Mouse (Mus musculus) embryonic facial prominence, embryonic 14.5 days (tissue): ENCODE data around the gene Rag1. TPM values are rescaled to one million over a fixed set of nuclear protein-coding genes. Genes with fewer than 3 reads are reported as not detected.

Experiments used
- ATAC-seq: fragments of 200-750 bp; cut with Nextera tagmentation; 2 replicates; pipeline ENCODE4 v1.8.0; 2017; ENCODE audit warnings: low read depth, moderate number of reproducible peaks, moderate TSS enrichment
- DNase-seq: peaks from one replicate; pipeline ENCODE4 v3.0.0-alpha.2; 2015; ENCODE audit warnings: low spot score
- H3K27ac ChIP-seq: fragments of 300-500 bp; sonication (generic); replicated peaks from 2 replicates; pipeline ENCODE4 v1.5.1; 2014; ENCODE audit warnings: low read depth, mild to moderate bottlenecking, low read length, moderate library complexity
- H3K27me3 ChIP-seq: fragments of 300-500 bp; sonication (generic); replicated peaks from 2 replicates; pipeline ENCODE4 v1.6.1; 2014; ENCODE audit warnings: low read length; ENCODE audit not compliant: control insufficient read depth, insufficient read depth
- H3K36me3 ChIP-seq: fragments of 300-500 bp; sonication (generic); 2 replicates; pipeline ENCODE4 v1.6.1; 2014; ENCODE audit warnings: low read length, mixed read lengths; ENCODE audit not compliant: control insufficient read depth, insufficient read depth
- H3K4me1 ChIP-seq: fragments of 300-500 bp; sonication (generic); 2 replicates; pipeline ENCODE4 v1.6.1; 2014; ENCODE audit warnings: antibody characterized with exemption, low read length; ENCODE audit not compliant: control insufficient read depth, insufficient read depth
- H3K4me2 ChIP-seq: fragments of 300-500 bp; sonication (generic); 2 replicates; pipeline ENCODE4 v1.6.1; 2014; ENCODE audit warnings: low read depth, mild to moderate bottlenecking, low read length, moderate library complexity, mixed read lengths
- H3K4me3 ChIP-seq: fragments of 300-500 bp; sonication (generic); 2 replicates; pipeline ENCODE4 v1.5.1; 2014; ENCODE audit warnings: low read depth, mild to moderate bottlenecking, low read length
- H3K9ac ChIP-seq: fragments of 300-500 bp; sonication (generic); 2 replicates; pipeline ENCODE4 v1.6.1; 2014; ENCODE audit warnings: low read depth, mild to moderate bottlenecking, low read length, moderate library complexity, mixed read lengths
- H3K9me3 ChIP-seq: fragments of 300-500 bp; sonication (generic); 2 replicates; pipeline ENCODE4 v1.6.1; 2016; ENCODE audit warnings: low read length; ENCODE audit not compliant: control insufficient read depth
- WGBS: fragments of 180-500 bp; shearing (Covaris S2); extraction: QIAGEN DNeasy Blood & Tissue Kit; methylation state at CpG from one replicate; pipeline ENCODE4 v1.1.7; 2014; 5-methylcytosine and 5-hydroxymethylcytosine counted together
- polyA plus RNA-seq: library from polyadenylated mRNA; unstranded; fragments of >200 nt; fragmentation: Nextera tagmentation; extraction: Ambion mirVana; gene quantifications from 2 replicates; pipeline ENCODE4 v1.2.1, GENCODE M21; 2014

The Rag1 gene
- polyA plus RNA-seq, 1 experiment from 2014 or later, result 0.33 TPM

DNA sequence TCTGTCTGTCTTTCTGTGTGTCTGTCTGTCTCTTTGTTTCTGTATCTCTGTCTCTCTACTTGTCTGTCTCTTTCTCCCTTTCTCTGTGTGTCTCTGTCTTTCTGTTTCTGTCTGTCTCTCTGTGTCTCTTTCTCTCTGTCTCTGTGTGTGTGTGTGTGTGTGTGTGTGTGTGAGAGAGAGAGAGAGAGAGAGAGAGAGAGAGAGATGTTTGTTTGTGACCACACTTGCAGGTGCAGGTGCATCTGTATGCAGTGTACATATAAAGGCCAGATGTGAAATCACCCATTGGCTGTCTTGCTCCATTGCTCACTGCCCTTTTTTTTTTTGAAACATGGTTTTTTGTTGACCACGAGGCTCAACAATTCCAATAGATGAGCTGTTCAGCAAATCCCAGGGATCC, 1.1 kb upstream of the Rag1 start:
- 69% methylated on average over 1 of the region's 1 CpGs for WGBS
- ATAC-seq, result no peak

DNA sequence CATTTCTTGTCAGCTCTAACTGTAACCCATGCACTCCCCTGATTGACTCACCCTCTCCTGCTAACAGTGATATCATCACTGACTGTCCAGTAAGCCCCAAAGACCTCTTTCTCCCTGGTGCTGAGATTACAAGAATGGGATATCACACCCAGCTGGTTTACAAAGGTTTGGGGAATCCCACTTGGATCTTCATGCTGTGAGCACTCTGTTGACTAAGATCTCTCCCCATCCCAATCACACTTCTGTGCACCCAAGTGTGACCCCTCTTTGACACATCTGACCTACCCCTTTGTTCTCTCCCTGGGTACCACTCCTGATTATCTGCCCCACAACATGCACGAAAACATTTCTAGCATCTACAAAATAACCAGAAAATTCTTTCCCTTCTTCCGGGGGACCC, 940 bp downstream of the Rag1 start:
- no peak overlapping the region for H3K4me3 ChIP-seq
- DNase-seq (no peak), ATAC-seq (no peak)
- peaks cover 9% of the 10 kb centered on the region; the same call in 1 of the 2 replicates for H3K4me1 ChIP-seq
- no peak overlapping the region for H3K9ac ChIP-seq
- no peak overlapping the region for H3K4me2 ChIP-seq
- no peaks in the 10 kb centered on the region for H3K27me3 ChIP-seq
- no peaks in the 10 kb centered on the region for H3K9me3 ChIP-seq
- H3K36me3 ChIP-seq, result no peaks in the 10 kb centered on the region
- peak overlapping the region; percentile 77; the same call in 1 of the 2 replicates for H3K27ac ChIP-seq
- WGBS, result 59% methylated on average over 2 of the region's 2 CpGs

More for the DNA sequence above, 1.1 kb upstream of the Rag1 start:
- H3K36me3 ChIP-seq, result no peaks in the 10 kb centered on the region
- H3K9ac ChIP-seq, result no peak overlapping the region
- H3K27ac ChIP-seq, result no peak overlapping the region
- H3K4me2 ChIP-seq, result no peak overlapping the region
- no peak for DNase-seq
- no peaks in the 10 kb centered on the region for H3K27me3 ChIP-seq
- no peaks in the 10 kb centered on the region for H3K9me3 ChIP-seq
- peaks cover 9% of the 10 kb centered on the region; the same call in 1 of the 2 replicates for H3K4me1 ChIP-seq
- no peak overlapping the region for H3K4me3 ChIP-seq

DNA sequence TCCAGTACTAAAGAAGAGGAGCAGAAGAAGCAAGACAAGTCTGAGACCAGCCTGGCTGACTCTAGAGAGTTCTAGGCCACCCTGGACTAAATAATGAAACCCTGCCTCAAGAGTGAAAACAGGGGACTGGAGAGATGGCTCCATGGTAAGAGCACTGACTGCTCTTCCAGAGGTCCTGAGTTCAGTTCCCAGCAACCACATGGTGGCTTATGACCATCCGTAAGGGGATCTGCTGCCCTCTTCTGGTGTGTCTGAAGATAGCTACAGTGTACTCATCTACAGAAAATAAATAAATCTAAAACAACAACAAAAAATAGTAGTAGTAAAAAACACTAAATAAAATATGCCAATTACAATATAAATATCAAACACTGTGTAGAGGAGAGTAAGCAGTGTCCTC, 3.5 kb downstream of the Rag1 start:
- Histone ChIP-seq H3K9ac (no peak overlapping the region), H3K4me1 (peaks cover 9% of the 10 kb centered on the region; the same call in 1 of the 2 replicates), H3K4me3 (no peak overlapping the region), H3K27me3 (no peaks in the 10 kb centered on the region), H3K27ac (no peak overlapping the region), H3K4me2 (no peak overlapping the region), H3K9me3 (no peaks in the 10 kb centered on the region), H3K36me3 (no peaks in the 10 kb centered on the region)
- ATAC-seq (no peak), DNase-seq (no peak)
- 100% methylated on average over 1 of the region's 1 CpGs for WGBS

DNA sequence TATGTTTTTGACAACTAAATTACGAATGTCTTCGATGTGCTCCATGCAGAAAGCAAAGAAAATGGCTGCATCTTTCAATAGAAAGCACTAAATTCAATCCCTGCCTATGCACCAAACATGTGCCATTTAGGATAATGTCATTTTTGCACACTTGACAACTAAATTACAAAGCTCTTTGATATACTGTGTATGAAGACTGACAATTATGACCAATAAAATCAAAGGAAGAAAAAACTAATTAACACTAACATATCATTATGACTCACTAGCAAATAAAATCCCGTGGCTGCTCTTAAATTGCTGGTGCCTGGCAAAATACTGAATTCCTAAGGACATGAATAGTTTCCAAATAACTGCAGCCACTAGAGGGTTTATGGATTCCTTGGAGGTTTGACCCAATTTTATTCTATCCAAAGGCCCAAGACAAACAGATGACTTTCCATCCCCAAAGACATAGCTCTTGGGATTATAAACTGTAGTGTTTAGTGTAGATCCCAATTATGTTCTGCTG, 9.4 kb downstream of the Rag1 start:
- WGBS, result 68% methylated on average over 3 of the region's 3 CpGs
- no peak for ATAC-seq

DNA sequence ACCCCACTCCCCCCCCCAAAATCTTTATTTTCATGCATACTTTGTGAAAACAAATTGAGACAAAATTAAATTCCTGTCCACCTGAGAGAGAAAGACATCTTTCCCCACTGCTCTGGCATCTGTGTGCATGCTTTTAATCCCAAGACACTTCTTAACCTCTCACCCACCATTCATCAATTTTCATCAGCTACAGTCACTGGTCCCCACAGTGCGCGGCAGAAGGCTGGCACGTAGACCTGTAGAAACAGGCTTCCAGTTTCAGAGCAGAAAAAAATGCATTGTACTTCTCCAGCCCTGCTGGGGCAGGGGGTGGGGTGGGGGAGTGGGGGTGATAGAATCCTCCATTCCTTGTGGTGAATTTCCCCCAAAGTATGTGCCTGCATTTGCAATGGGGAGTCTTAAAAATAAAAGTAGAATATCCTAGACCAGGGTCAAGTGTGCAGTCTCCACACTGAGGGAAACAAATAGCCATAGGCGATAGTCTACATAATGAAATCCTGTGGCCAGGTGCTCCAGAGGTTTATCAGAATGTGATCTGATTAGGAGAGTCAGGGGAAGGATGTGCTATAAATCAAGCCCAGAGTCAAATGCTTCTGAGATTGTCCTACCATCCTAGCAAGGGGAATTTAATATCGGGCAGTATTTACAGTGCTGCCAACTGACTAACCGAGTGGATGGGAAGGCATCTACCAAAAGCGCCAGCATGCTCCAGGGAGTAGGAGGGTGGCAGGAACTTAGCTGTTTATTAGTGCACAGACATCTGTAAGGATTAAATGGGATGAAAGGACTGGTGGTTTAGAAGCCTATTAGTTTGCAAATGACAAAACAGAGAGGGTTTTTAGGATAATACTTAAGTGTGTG, 10.1 kb downstream of the Rag1 start:
- H3K4me1 ChIP-seq, result peaks cover 6% of the 10 kb centered on the region; the same call in 1 of the 2 replicates
- H3K4me2 ChIP-seq, result no peak overlapping the region
- WGBS, result 44% methylated on average over 7 of the region's 7 CpGs
- H3K4me3 ChIP-seq, result no peak overlapping the region
- ATAC-seq (no peak), DNase-seq (no peak)
- H3K9ac ChIP-seq, result no peak overlapping the region
- no peaks in the 10 kb centered on the region for H3K36me3 ChIP-seq
- no peaks in the 10 kb centered on the region for H3K9me3 ChIP-seq
- H3K27ac ChIP-seq, result no peak overlapping the region
- no peaks in the 10 kb centered on the region for H3K27me3 ChIP-seq

More for the DNA sequence above, 9.4 kb downstream of the Rag1 start:
- Histone ChIP-seq H3K27me3 (no peaks in the 10 kb centered on the region), H3K4me3 (no peak overlapping the region), H3K9ac (no peak overlapping the region), H3K4me2 (no peak overlapping the region), H3K27ac (no peak overlapping the region), H3K4me1 (peaks cover 6% of the 10 kb centered on the region; the same call in 1 of the 2 replicates), H3K36me3 (no peaks in the 10 kb centered on the region), H3K9me3 (no peaks in the 10 kb centered on the region)
- peak; percentile 24 for DNase-seq

- Histone ChIP-seq H3K4me3 (peak overlapping the region; percentile 71), H3K9me3 (no peaks in the 10 kb centered on the region), H3K4me1 (0 out of 2 replicates have a peak, but pooled peaks cover 10% of the 10 kb centered on the region), H3K4me2 (peak overlapping the region; percentile 61), H3K9ac (peak overlapping the region; percentile 74), H3K27ac (peak overlapping the region; percentile 87), H3K27me3 (no peaks in the 10 kb centered on the region), H3K36me3 (no peaks in the 10 kb centered on the region)
- peak; percentile 99 for ATAC-seq
- WGBS, result 1% methylated on average over 30 of the region's 31 CpGs
- DNase-seq, result peak; percentile 98
Observed at GRCm38 (mm10) chr2:101628297-101629236, 20.7 kb downstream of the Rag1 start.

DNA sequence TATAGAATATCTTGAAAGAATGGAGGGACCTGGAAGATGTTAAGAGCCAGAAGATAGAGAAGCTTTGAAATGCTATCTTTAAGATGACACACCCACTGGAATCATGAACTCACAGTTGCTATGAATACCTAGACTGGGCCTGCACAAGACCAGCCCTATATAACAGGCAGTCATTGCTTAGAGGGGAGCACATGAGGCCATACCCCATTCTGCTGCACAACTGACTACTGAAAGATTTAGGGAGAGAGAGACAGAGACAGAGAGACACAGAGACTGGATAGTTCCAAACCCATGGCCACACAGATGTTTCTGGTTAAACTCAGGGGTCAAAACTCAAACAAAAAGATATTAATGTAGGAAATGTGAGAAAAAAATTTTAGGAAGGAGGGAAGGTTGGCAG, 22.1 kb downstream of the Rag1 start:
- Histone ChIP-seq H3K27me3 (no peaks in the 10 kb centered on the region), H3K27ac (no peak overlapping the region), H3K4me3 (no peak overlapping the region), H3K9ac (0 out of 2 replicates have a peak overlapping the region, but pooled peaks have one; percentile 74), H3K36me3 (no peaks in the 10 kb centered on the region), H3K4me2 (no peak overlapping the region), H3K9me3 (no peaks in the 10 kb centered on the region), H3K4me1 (0 out of 2 replicates have a peak, but pooled peaks cover 10% of the 10 kb centered on the region)
- DNase-seq (no peak), ATAC-seq (no peak)

GRCm38 (mm10) chr2:101624526-101624925, 24.8 kb downstream of the Rag1 start, which contains the start of gene Rag2:
TSS of gene Rag2 (plus strand) at chr2:101624718.
- Histone ChIP-seq H3K4me2 (no peak within 1 kb of the TSS), H3K27ac (no peak within 1 kb of the TSS), H3K4me3 (no peak within 1 kb of the TSS), H3K9ac (no peak within 1 kb of the TSS), H3K4me1 (0 out of 2 replicates have a peak, but pooled peaks cover 10% of the 10 kb centered on the region), H3K27me3 (no peaks in the 10 kb centered on the region), H3K36me3 (no peaks in the 10 kb centered on the region), H3K9me3 (no peaks in the 10 kb centered on the region)
- 51% methylated on average over 4 of the region's 4 CpGs for WGBS
- ATAC-seq (no peak), DNase-seq (no peak)
